Mouse (Mus musculus): ENCODE data around the gene Rab33b.
A peak's percentile ranks its signal among the peaks of the same experiment; 100 is the strongest.
"Not testable (repeated sequence)": the region's sequence is repeated elsewhere in the genome, so short reads cannot be mapped to it uniquely, and the experiment has no call there.

The Rab33b gene

DNA sequence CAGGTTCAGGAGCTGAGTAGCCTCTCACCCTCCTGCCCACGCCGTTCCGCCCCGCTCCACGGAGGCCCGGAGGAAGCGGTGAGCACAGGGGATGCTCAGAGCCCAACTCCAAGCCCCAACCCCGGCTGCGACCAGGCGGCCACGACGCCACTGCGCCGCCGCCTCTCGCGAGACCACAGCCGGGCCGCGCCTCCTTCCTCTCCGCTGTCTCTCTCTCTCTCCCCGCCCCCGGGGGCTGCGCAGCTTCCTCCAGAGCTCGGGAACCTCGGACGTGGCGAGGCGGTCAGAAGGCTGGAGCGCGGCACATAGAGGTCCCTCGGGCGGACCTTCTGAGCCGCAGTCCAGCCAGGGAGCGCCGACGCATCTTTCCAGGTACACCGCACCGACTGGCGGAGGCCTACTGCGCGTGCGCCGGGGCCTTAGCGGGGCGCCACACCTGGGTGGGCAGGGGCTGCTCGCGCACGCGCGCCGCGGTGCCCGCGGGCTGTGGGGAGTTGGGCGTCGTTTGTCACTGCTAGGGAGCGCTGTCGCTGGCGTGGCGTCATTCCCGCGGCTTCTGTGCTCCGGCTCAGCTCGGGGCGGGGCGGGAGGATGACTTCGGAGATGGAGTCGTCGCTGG is at the start of gene Rab33b:
Gene Rab33b (plus strand): TSS at position 180 of the 619 bp plus-strand sequence.
- DNase-seq: peak; percentile 98

- not testable (repeated sequence) for DNase-seq
Observed at GRCm38 (mm10) chr3:51434364-51434763, 49.4 kb upstream of the Rab33b start.

- DNase-seq: no peak
Observed at GRCm38 (mm10) chr3:51434871-51435595, 48.7 kb upstream of the Rab33b start.

GRCm38 (mm10) chr3:51468530-51468929 is 15.2 kb upstream of the Rab33b start:
- no peak for DNase-seq

DNA sequence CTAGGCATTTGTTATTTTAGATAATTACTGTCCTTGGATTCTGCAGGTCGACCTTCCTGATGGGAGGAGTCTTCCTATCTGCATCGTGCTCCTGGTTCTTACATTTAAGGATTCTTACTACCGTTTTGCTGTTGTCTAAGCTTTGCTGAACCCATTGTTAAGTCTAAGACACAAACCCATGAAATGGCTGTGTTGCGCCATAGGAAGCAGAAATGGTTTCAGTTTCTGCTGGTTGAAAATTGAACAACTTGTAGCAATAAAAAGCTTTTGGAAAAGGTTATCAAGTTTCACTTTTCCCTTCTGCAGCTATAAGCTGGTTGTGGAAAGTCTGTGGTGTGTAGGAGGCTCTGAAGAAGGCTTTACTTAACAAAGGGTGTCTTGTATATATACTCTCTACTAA is 8.0 kb upstream of the Rab33b start:
- no peak for DNase-seq

DNA sequence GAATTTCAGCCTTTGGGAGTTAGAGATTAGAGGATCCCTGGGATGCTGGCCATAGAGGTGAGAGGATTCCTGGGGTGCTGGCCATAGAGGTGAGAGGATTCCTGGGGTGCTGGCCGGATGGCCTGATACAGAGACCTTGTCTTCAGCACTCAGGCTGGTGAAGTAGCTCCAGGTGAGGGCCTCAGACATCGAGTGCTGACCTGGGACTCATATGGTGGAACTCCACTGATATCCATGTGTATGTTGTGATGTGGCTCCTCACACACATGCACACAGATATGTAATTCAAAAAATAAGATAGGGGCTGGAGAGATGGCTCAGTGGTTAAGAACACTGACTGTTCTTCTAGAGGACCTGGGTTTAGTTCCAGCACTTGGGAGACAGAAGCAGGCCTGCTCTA is 3.8 kb upstream of the Rab33b start:
- DNase-seq: no peak

DNA sequence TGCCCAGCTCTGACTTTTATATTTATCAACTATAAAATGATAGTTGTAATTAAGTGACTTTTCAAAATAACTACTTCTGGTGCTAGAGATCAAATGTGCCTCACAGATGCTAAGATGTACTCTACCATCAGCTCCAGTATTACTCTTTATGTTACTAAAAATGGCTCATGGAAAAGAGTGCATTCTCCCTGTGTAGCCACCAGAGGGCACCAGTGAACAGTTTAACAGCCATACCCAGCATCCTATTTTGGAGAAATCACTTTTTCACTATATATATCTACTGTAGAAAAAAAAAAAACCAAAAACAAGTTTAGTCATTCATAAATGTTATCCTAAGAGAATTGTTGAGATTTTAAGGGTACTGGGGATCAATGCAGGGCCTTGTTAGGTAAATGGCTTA is 2.7 kb upstream of the Rab33b start:
- peak; percentile 52 for DNase-seq

DNA sequence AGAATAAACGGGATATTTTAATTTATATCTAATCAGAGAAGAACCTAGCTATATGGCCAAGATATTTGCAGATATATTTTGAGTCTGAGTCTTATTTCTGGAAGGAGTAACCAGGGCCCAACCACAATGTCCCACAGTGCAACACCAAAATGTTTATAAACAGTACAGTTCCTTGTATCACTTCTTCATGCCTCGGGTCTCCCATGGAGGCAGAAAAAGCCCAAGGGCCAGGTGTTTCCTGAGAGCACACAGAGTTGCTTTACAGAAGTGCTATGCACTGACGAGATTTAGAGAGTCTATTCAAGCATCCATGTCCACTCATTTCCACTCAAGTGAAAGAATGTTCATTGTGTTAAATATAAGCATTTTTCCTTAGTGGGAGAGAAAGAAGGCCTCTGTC is 1.8 kb upstream of the Rab33b start:
- DNase-seq: no peak

- no peak for DNase-seq
Observed at GRCm38 (mm10) chr3:51482781-51483180, 939 bp upstream of the Rab33b start.

DNA sequence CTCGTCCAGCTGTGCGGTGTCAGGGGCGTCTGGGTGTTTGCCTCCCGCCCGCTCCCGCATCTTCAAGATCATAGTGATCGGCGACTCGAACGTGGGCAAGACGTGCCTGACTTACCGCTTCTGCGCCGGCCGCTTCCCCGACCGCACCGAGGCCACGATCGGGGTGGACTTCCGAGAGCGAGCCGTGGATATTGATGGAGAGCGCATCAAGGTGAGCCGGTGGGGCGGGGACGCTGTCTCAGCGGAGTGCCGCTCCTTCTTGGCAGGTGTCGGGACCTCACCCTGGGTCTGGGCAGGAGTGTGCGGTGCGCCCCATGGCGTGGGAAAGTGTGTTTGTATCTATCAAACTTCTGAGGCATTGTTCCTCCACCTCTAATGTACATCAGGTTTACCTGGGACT is 650 bp downstream of the Rab33b start:
- DNase-seq: no peak

GRCm38 (mm10) chr3:51485347-51485746 is 1.6 kb downstream of the Rab33b start:
- DNase-seq: no peak

- DNase-seq: no peak
Observed at GRCm38 (mm10) chr3:51486491-51487195, 2.9 kb downstream of the Rab33b start.

DNA sequence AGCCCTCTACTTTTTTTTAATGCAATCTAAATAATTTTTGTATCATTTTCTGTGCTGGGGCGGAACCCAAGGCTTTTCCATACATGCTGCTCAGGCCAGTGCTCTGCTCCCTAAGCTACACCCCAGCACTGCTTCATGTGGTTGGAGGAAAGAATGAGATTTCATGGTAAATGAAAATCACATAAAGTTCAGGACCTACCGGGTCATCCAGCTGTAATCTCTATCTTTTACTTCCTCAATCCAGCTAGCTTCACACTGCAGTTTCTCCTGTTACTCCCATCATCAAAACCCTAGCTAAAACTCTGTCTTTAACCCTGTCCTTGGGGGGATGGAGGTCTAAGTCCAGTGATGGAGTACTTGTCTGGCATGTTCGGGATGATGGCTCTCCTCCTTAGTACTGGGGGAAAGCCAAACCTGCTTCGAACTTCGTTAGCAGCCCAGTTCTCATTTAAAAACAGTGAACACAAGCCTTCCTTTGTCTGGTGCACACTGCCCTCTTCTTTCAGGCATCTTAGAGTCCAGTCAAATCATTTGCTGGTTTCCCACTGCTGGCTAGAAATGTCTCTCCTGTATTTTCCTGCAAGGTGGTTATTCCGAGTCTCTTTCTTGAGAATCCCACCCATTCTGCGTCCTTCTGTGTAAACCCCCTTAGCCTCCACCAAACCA is 6.5 kb downstream of the Rab33b start:
- DNase-seq: no peak

DNA sequence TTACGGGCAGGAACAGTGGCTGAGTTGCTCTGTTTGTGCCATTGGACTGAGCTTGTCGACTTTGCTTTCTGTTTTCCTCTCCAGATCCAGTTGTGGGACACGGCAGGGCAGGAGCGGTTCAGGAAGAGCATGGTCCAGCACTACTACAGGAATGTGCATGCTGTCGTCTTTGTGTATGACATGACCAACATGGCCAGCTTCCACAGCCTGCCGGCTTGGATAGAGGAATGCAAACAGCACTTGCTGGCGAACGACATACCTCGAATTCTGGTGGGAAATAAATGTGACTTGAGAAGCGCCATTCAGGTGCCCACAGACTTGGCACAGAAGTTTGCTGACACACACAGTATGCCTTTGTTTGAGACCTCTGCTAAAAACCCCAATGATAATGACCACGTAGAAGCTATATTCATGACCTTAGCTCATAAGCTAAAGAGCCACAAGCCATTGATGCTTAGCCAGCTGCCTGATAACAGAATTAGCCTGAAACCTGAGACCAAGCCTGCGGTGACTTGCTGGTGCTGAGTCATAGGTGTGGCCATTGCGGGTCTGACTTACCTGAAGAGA is 9.6 kb downstream of the Rab33b start:
- no peak for DNase-seq

- DNase-seq: no peak
Observed at GRCm38 (mm10) chr3:51494466-51494865, 10.7 kb downstream of the Rab33b start.

GRCm38 (mm10) chr3:51495646-51496045 is 11.9 kb downstream of the Rab33b start:
- no peak for DNase-seq

- DNase-seq: no peak
Observed at GRCm38 (mm10) chr3:51497978-51498377, 14.3 kb downstream of the Rab33b start.

DNA sequence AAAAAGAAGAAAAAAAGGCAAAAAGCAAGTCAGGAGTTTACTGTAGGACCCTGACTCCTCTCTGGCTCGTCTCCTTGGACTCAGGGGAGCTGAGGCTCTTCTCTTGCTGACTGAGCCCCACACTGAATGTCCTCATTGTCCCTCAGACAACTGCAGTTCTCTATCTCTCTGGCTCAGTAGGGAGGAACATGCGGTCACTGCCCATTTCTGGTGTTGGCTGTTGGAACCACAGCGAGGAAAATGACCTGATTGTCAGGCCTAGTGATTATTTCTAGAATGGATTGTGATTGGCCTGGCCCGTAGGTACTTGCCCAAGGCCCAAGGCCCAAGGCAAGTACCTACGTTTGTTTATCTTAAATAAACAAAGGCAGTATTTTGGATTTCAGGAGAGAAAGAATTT is 14.9 kb downstream of the Rab33b start:
- no peak for DNase-seq

GRCm38 (mm10) chr3:51499876-51500275 is 16.2 kb downstream of the Rab33b start:
- DNase-seq: no peak

GRCm38 (mm10) chr3:51504385-51504952 is 20.7 kb downstream of the Rab33b start:
- DNase-seq: no peak

- DNase-seq: no peak
Observed at GRCm38 (mm10) chr3:51505465-51505864, 21.7 kb downstream of the Rab33b start.

- peak; percentile 88 for DNase-seq
Observed at GRCm38 (mm10) chr3:51510903-51511302, 27.2 kb downstream of the Rab33b start.

GRCm38 (mm10) chr3:51511983-51512382 is 28.3 kb downstream of the Rab33b start:
- peak; percentile 36 for DNase-seq

Measured in cerebellum, adult 8-10 months (tissue).